ENCODE assay signal across 23 mouse cellular contexts in the genomic region with DNA sequence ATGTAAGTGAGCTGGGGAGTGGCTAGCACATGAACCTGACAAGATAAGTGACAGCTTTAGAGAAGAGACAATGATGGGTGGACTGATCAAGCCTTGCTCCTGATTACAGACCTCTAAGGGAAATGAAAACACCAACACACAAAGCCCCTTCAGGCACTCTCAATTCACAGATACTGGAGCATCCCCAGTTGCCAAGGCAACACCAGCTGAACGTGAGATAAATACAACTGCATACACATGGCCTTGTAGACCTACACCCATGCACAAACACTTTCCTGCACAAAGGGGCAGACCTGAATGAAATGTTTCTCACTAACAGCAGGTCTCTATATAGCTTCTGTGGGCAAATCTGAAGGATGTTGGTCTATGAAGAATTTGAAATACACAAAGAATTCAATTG.
DNase-seq lines count a peak whose midpoint lies in the region; ATAC-seq and TF ChIP-seq lines count a peak whose summit lies in the region.
"Had no signal": no experiment of that assay in that cellular context is flagged by ENCODE, and none has a peak within 500 bp of the region (broad histone marks: within the 10 kb centered on the region; RNA-seq: fewer than 3 reads in every experiment).

No protein-coding gene starts in this region.

- peak; percentile 39 for DNase-seq in forebrain, embryonic 14.5 days (ENCODE audit: low spot score)
- peak; percentile 39 for DNase-seq in hindbrain, embryonic 14.5 days (ENCODE audit: low spot score)
- no peak for DNase-seq in hindbrain, embryonic 10.5 days (ENCODE audit: low spot score)
- DNase-seq in hindbrain, postnatal 0 days (ENCODE audit: low spot score): peak; percentile 39
- no peak for DNase-seq in urinary bladder, postnatal 36 days (ENCODE audit: low spot score in 2 of 2)
- DNase-seq in urinary bladder, postnatal 4 days (ENCODE audit: low spot score in 2 of 2): no peak
- DNase-seq: adrenal gland, adult 8-10 months; cerebellum, adult 8-10 months; cerebellum, postnatal 25 days; heart, adult 2 months; heart, postnatal 10 days; kidney, adult 18-20 months; kidney, postnatal 25 days; left cerebral cortex, postnatal 4 days; liver, postnatal 0 days; spleen, adult 18-20 months; thymus, postnatal 14 days had no signal

- no peaks in the 10 kb centered on the region for H3K9me3 ChIP-seq in forebrain, embryonic 14.5 days (replicated peaks; ENCODE audit: control insufficient read depth, low read length)
- no peaks in the 10 kb centered on the region for H3K9me3 ChIP-seq in forebrain, embryonic 13.5 days (replicated peaks)
- H3K9me3 ChIP-seq in hindbrain, embryonic 14.5 days (ENCODE audit: control insufficient read depth, low read length): no peaks in the 10 kb centered on the region
- no peaks in the 10 kb centered on the region for H3K9me3 ChIP-seq in hindbrain, embryonic 10.5 days
- no peaks in the 10 kb centered on the region for H3K9me3 ChIP-seq in hindbrain, postnatal 0 days (ENCODE audit: low read length)
- H3K9me3 ChIP-seq in midbrain, embryonic 16.5 days (replicated peaks; ENCODE audit: control insufficient read depth, low read length, poor library complexity, severe bottlenecking): no peaks in the 10 kb centered on the region
- H3K9me3 ChIP-seq: heart, embryonic 13.5 days; kidney, embryonic 15.5 days; liver, embryonic 12.5 days had no signal

- no peaks in the 10 kb centered on the region for H3K27me3 ChIP-seq in forebrain, embryonic 14.5 days (replicated peaks; ENCODE audit: control insufficient read depth, insufficient read depth, low read length)
- H3K27me3 ChIP-seq in forebrain, embryonic 13.5 days: no peaks in the 10 kb centered on the region
- no peaks in the 10 kb centered on the region for H3K27me3 ChIP-seq in hindbrain, embryonic 14.5 days (ENCODE audit: control insufficient read depth, insufficient read depth, low read length)
- H3K27me3 ChIP-seq in hindbrain, embryonic 10.5 days (ENCODE audit: insufficient read depth, poor library complexity, severe bottlenecking): no peaks in the 10 kb centered on the region
- H3K27me3 ChIP-seq in hindbrain, postnatal 0 days (ENCODE audit: insufficient read depth, low read length): no peaks in the 10 kb centered on the region
- no peaks in the 10 kb centered on the region for H3K27me3 ChIP-seq in midbrain, embryonic 16.5 days (ENCODE audit: control insufficient read depth, insufficient read depth, low read depth, low read length)
- H3K27me3 ChIP-seq: CH12.LX; heart, embryonic 13.5 days; kidney, embryonic 15.5 days; liver, embryonic 12.5 days had no signal

- no peak for TF ChIP-seq CTCF in hindbrain, postnatal 0 days (IDR thresholded peaks at IDR 0.05; ENCODE audit: low read depth)

- H3K4me2 ChIP-seq in forebrain, embryonic 14.5 days (ENCODE audit: low read length): no peak overlapping the region
- no peak overlapping the region for H3K4me2 ChIP-seq in forebrain, embryonic 13.5 days
- H3K4me2 ChIP-seq in hindbrain, embryonic 14.5 days (replicated peaks): no peak overlapping the region
- H3K4me2 ChIP-seq in hindbrain, postnatal 0 days (ENCODE audit: low read depth, low read length): no peak overlapping the region
- H3K4me2 ChIP-seq in midbrain, embryonic 16.5 days (ENCODE audit: low read length): no peak overlapping the region
- H3K4me2 ChIP-seq: heart, embryonic 13.5 days; kidney, embryonic 15.5 days; liver, embryonic 12.5 days had no signal

- no peaks in the 10 kb centered on the region for H3K4me1 ChIP-seq in forebrain, embryonic 14.5 days (ENCODE audit: control insufficient read depth, insufficient read depth, low read length)
- no peaks in the 10 kb centered on the region for H3K4me1 ChIP-seq in forebrain, embryonic 13.5 days
- 0 out of 2 replicates have a peak, but pooled peaks cover 7% of the 10 kb centered on the region for H3K4me1 ChIP-seq in hindbrain, embryonic 14.5 days (replicated peaks; ENCODE audit: control insufficient read depth, insufficient read depth, low read length)
- H3K4me1 ChIP-seq in hindbrain, embryonic 10.5 days (replicated peaks): no peaks in the 10 kb centered on the region
- H3K4me1 ChIP-seq in hindbrain, postnatal 0 days (ENCODE audit: insufficient read depth, low read length): no peaks in the 10 kb centered on the region
- H3K4me1 ChIP-seq in midbrain, embryonic 16.5 days (ENCODE audit: control insufficient read depth, insufficient read depth, low read length): peaks cover 7% of the 10 kb centered on the region
- H3K4me1 ChIP-seq: kidney, embryonic 15.5 days; liver, embryonic 12.5 days had no signal

- no peaks in the 10 kb centered on the region for H3K36me3 ChIP-seq in forebrain, embryonic 14.5 days (ENCODE audit: control insufficient read depth, insufficient read depth, low read length)
- H3K36me3 ChIP-seq in forebrain, embryonic 13.5 days (ENCODE audit: poor library complexity, severe bottlenecking): no peaks in the 10 kb centered on the region
- H3K36me3 ChIP-seq in hindbrain, embryonic 14.5 days (replicated peaks; ENCODE audit: control insufficient read depth, insufficient read depth): no peaks in the 10 kb centered on the region
- H3K36me3 ChIP-seq in hindbrain, embryonic 10.5 days: no peaks in the 10 kb centered on the region
- H3K36me3 ChIP-seq in hindbrain, postnatal 0 days (ENCODE audit: insufficient read depth, low read length): no peaks in the 10 kb centered on the region
- H3K36me3 ChIP-seq in midbrain, embryonic 16.5 days (ENCODE audit: control insufficient read depth, insufficient read depth, low read length): no peaks in the 10 kb centered on the region
- H3K36me3 ChIP-seq: heart, embryonic 13.5 days; kidney, embryonic 15.5 days; liver, embryonic 12.5 days had no signal

- no peak overlapping the region for H3K27ac ChIP-seq in forebrain, embryonic 14.5 days (ENCODE audit: low read depth, low read length)
- H3K27ac ChIP-seq in forebrain, embryonic 13.5 days: no peak overlapping the region
- H3K27ac ChIP-seq in hindbrain, embryonic 14.5 days: 0 out of 2 replicates have a peak overlapping the region, but pooled peaks have one; percentile 26
- no peak overlapping the region for H3K27ac ChIP-seq in hindbrain, embryonic 10.5 days
- no peak overlapping the region for H3K27ac ChIP-seq in hindbrain, postnatal 0 days
- H3K27ac ChIP-seq in midbrain, embryonic 16.5 days (ENCODE audit: low read length): peak overlapping the region; percentile 33
- H3K27ac ChIP-seq: heart, adult 2 months; heart, embryonic 13.5 days; kidney, embryonic 15.5 days; liver, embryonic 12.5 days had no signal

- no peak for ATAC-seq in forebrain, embryonic 14.5 days
- ATAC-seq in forebrain, embryonic 13.5 days: no peak
- no peak for ATAC-seq in hindbrain, embryonic 14.5 days (ENCODE audit: low FRiP score)
- peak; percentile 72; the same call in 1 of the 2 replicates for ATAC-seq in hindbrain, postnatal 0 days
- ATAC-seq in midbrain, embryonic 16.5 days: peak; percentile 81; the same call in 1 of the 2 replicates
- ATAC-seq: liver, embryonic 12.5 days; liver, postnatal 0 days had no signal

- H3K4me3 ChIP-seq in forebrain, embryonic 14.5 days (ENCODE audit: low read depth, low read length): no peak overlapping the region
- no peak overlapping the region for H3K4me3 ChIP-seq in forebrain, embryonic 13.5 days
- H3K4me3 ChIP-seq in hindbrain, embryonic 14.5 days (replicated peaks; ENCODE audit: low read length): no peak overlapping the region
- H3K4me3 ChIP-seq in hindbrain, embryonic 10.5 days: no peak overlapping the region
- H3K4me3 ChIP-seq in hindbrain, postnatal 0 days (ENCODE audit: low read length): no peak overlapping the region
- H3K4me3 ChIP-seq in midbrain, embryonic 16.5 days (ENCODE audit: low read depth, low read length): no peak overlapping the region
- H3K4me3 ChIP-seq: heart, adult 2 months; heart, embryonic 13.5 days; kidney, embryonic 15.5 days; liver, embryonic 12.5 days had no signal

- WGBS in forebrain, embryonic 14.5 days: 50% methylated on average over 1 of the region's 1 CpGs
- 38% methylated on average over 1 of the region's 1 CpGs for WGBS in forebrain, embryonic 13.5 days
- 12% methylated on average over 1 of the region's 1 CpGs for WGBS in hindbrain, embryonic 14.5 days
- WGBS in hindbrain, embryonic 10.5 days: 44% methylated on average over 1 of the region's 1 CpGs
- WGBS in hindbrain, postnatal 0 days: 8% methylated on average over 1 of the region's 1 CpGs
- 14% methylated on average over 1 of the region's 1 CpGs for WGBS in midbrain, embryonic 16.5 days

- no peak overlapping the region for H3K9ac ChIP-seq in forebrain, embryonic 14.5 days (ENCODE audit: low read length)
- H3K9ac ChIP-seq in forebrain, embryonic 13.5 days: no peak overlapping the region
- H3K9ac ChIP-seq in hindbrain, embryonic 14.5 days: no peak overlapping the region
- H3K9ac ChIP-seq in hindbrain, postnatal 0 days (replicated peaks; ENCODE audit: low read length): no peak overlapping the region
- no peak overlapping the region for H3K9ac ChIP-seq in midbrain, embryonic 16.5 days (ENCODE audit: low read depth, low read length)
- H3K9ac ChIP-seq: heart, embryonic 13.5 days; kidney, embryonic 15.5 days; liver, embryonic 12.5 days; liver, postnatal 0 days had no signal

Comparison
In these comparisons a context has a peak if more than half of its experiments do, and no peak if none do; other contexts are left out.
1. ATAC-seq: peak in hindbrain, postnatal 0 days (single experiment) and midbrain, embryonic 16.5 days (single experiment); none in forebrain, embryonic 14.5 days (single experiment), forebrain, embryonic 13.5 days (single experiment) and hindbrain, embryonic 14.5 days (single experiment).
2. DNase-seq: peak in forebrain, embryonic 14.5 days (single experiment), hindbrain, embryonic 14.5 days (single experiment) and hindbrain, postnatal 0 days (single experiment); none in hindbrain, embryonic 10.5 days (single experiment), urinary bladder, postnatal 36 days (0 of 2) and urinary bladder, postnatal 4 days (0 of 2).
3. H3K27ac ChIP-seq: peak in hindbrain, embryonic 14.5 days (single experiment) and midbrain, embryonic 16.5 days (single experiment); none in forebrain, embryonic 14.5 days (single experiment), forebrain, embryonic 13.5 days (single experiment), hindbrain, embryonic 10.5 days (single experiment) and hindbrain, postnatal 0 days (single experiment).